Mouse (Mus musculus) spleen, adult 2 months (tissue): ENCODE results near the gene Rcan1. TPM values are rescaled to one million over a fixed set of nuclear protein-coding genes. Genes with fewer than 3 reads are reported as not detected.

ENCODE experiments used
- DNase-seq, 2 experiments: peaks; one replicate each; pipeline versions ENCODE4 v3.0.0 to v3.0.0-alpha.2; 2012 to 2021; ENCODE audit warnings: low spot score in 2 of 2, low read depth in 1 of 2
- H3K27ac ChIP-seq: fragments of 200-500 bp; 2 replicates; pipeline ENCODE4 v1.5.1; 2012; ENCODE audit warnings: low read length, inconsistent platforms; ENCODE audit not compliant: insufficient read depth
- H3K27me3 ChIP-seq: fragments of 200-500 bp; 2 replicates; pipeline ENCODE4 v1.6.1; 2012; ENCODE audit warnings: mild to moderate bottlenecking, moderate library complexity, low read length, inconsistent platforms; ENCODE audit not compliant: control insufficient read depth, insufficient read depth
- H3K36me3 ChIP-seq: fragments of 200-500 bp; 2 replicates; pipeline ENCODE4 v1.6.1; 2012; ENCODE audit warnings: mild to moderate bottlenecking, low read length, inconsistent platforms; ENCODE audit not compliant: control insufficient read depth, insufficient read depth
- H3K4me1 ChIP-seq: fragments of 200-500 bp; 2 replicates; pipeline ENCODE4 v1.6.1; 2011; ENCODE audit warnings: inconsistent platforms; ENCODE audit not compliant: control insufficient read depth, insufficient read depth, insufficient read length
- H3K4me3 ChIP-seq: fragments of 200-500 bp; 2 replicates; pipeline ENCODE4 v1.5.1; 2011; ENCODE audit warnings: mild to moderate bottlenecking, inconsistent platforms; ENCODE audit not compliant: insufficient read depth, insufficient read length; ENCODE audit errors: extremely low read depth
- CTCF ChIP-seq: fragments of 200-500 bp; IDR thresholded peaks from 2 replicates; pipeline ENCODE4 v1.5.1; 2011; ENCODE audit warnings: mild to moderate bottlenecking, inconsistent platforms; ENCODE audit not compliant: insufficient read depth, insufficient read length, insufficient replicate concordance; ENCODE audit errors: extremely low read depth
- POLR2A ChIP-seq: fragments of 200-500 bp; IDR thresholded peaks from 2 replicates; pipeline ENCODE4 v1.6.1; 2011; ENCODE audit warnings: low read depth, low read length, inconsistent platforms
- WGBS: fragments of 180-500 bp; shearing (Covaris S2); methylation state at CpG from one replicate; pipeline ENCODE4 v1.1.7; 2018; 5-methylcytosine and 5-hydroxymethylcytosine counted together
- polyA plus RNA-seq: library from polyadenylated mRNA; depleted of rRNA; stranded (reverse); fragments of >200 nt; gene quantifications from 2 replicates; pipeline ENCODE4 v1.2.3, GENCODE M21; 2012

Gene Rcan1
- polyA plus RNA-seq, 1 experiment: 6.4 TPM

- TF ChIP-seq CTCF (no peak), POLR2A (no peak)
- WGBS: 92% methylated on average over 2 of the region's 2 CpGs
- Histone ChIP-seq H3K4me1 (peaks cover 6% of the 10 kb centered on the region; the same call in 1 of the 2 replicates), H3K36me3 (no peaks in the 10 kb centered on the region), H3K27me3 (no peaks in the 10 kb centered on the region), H3K27ac (no peak overlapping the region), H3K4me3 (no peak overlapping the region)
- no peak for DNase-seq
Observed at GRCm38 (mm10) chr16:92410344-92410743, 60.3 kb downstream of the Rcan1 start.

- Histone ChIP-seq H3K27me3 (no peaks in the 10 kb centered on the region), H3K27ac (no peak overlapping the region), H3K36me3 (no peaks in the 10 kb centered on the region), H3K4me3 (no peak overlapping the region), H3K4me1 (peaks cover 3% of the 10 kb centered on the region; the same call in 1 of the 2 replicates)
- TF ChIP-seq CTCF (no peak), POLR2A (no peak)
- WGBS: 88% methylated on average over 2 of the region's 2 CpGs
- no peak for DNase-seq
Observed at GRCm38 (mm10) chr16:92407883-92408282, 62.8 kb downstream of the Rcan1 start.

GRCm38 (mm10) chr16:92404141-92404540, 66.5 kb downstream of the Rcan1 start:
- DNase-seq: no peak
- Histone ChIP-seq H3K27me3 (no peaks in the 10 kb centered on the region), H3K4me1 (no peaks in the 10 kb centered on the region; the same call in 1 of the 2 replicates), H3K36me3 (no peaks in the 10 kb centered on the region), H3K27ac (no peak overlapping the region), H3K4me3 (no peak overlapping the region)
- 90% methylated on average over 2 of the region's 2 CpGs for WGBS
- no peak for TF ChIP-seq CTCF
- TF ChIP-seq POLR2A: no peak

- no peak for DNase-seq
- no peak for TF ChIP-seq CTCF
- no peak for TF ChIP-seq POLR2A
- Histone ChIP-seq H3K4me3 (no peak overlapping the region), H3K27ac (no peak overlapping the region), H3K36me3 (no peaks in the 10 kb centered on the region), H3K27me3 (no peaks in the 10 kb centered on the region), H3K4me1 (no peaks in the 10 kb centered on the region; the same call in 1 of the 2 replicates)
- 85% methylated on average over 10 of the region's 10 CpGs for WGBS
Observed at GRCm38 (mm10) chr16:92403069-92403468, 67.6 kb downstream of the Rcan1 start.

GRCm38 (mm10) chr16:92402216-92402615, 68.5 kb downstream of the Rcan1 start:
- 79% methylated on average over 8 of the region's 8 CpGs for WGBS
- no peak overlapping the region for H3K27ac ChIP-seq
- H3K27me3 ChIP-seq: no peaks in the 10 kb centered on the region
- H3K4me1 ChIP-seq: no peaks in the 10 kb centered on the region; the same call in 1 of the 2 replicates
- H3K36me3 ChIP-seq: no peaks in the 10 kb centered on the region
- DNase-seq: no peak
- TF ChIP-seq CTCF (no peak), POLR2A (no peak)
- H3K4me3 ChIP-seq: no peak overlapping the region

GRCm38 (mm10) chr16:92401206-92401605, 69.5 kb downstream of the Rcan1 start:
- WGBS: 82% methylated on average over 10 of the region's 10 CpGs
- TF ChIP-seq CTCF (no peak), POLR2A (no peak)
- Histone ChIP-seq H3K27me3 (no peaks in the 10 kb centered on the region), H3K4me3 (no peak overlapping the region), H3K27ac (no peak overlapping the region), H3K4me1 (no peaks in the 10 kb centered on the region; the same call in 1 of the 2 replicates), H3K36me3 (peaks cover 5% of the 10 kb centered on the region)
- DNase-seq: no peak

- no peaks in the 10 kb centered on the region for H3K27me3 ChIP-seq
- H3K4me3 ChIP-seq: peak overlapping the region; percentile 10; the same call in 1 of the 2 replicates
- peaks cover 6% of the 10 kb centered on the region for H3K36me3 ChIP-seq
- TF ChIP-seq POLR2A: no peak; the same call in 1 of the 2 replicates
- TF ChIP-seq CTCF: no peak
- WGBS: 6% methylated on average over 37 of the region's 37 CpGs
- H3K4me1 ChIP-seq: no peaks in the 10 kb centered on the region; the same call in 1 of the 2 replicates
- DNase-seq: no peak
- no peak overlapping the region for H3K27ac ChIP-seq
Observed at GRCm38 (mm10) chr16:92399490-92400458, 70.9 kb downstream of the Rcan1 start.
